Mouse (Mus musculus) common myeloid progenitor, adult 5-6 weeks (primary cell): ENCODE results near the gene Nmt2. TPM values are rescaled to one million over a fixed set of nuclear protein-coding genes. Genes with fewer than 3 reads are reported as not detected.

Experiments used
- ATAC-seq: replicated peaks from 2 replicates; pipeline ENCODE4 v1.8.0; 2016; ENCODE audit warnings: low read depth, mild to moderate bottlenecking, moderate TSS enrichment, inconsistent platforms; ENCODE audit not compliant: poor library complexity, severe bottlenecking
- total RNA-seq: library from RNA; stranded (forward); fragments of 200-1000, 187-1606 nt; gene quantifications from 2 replicates; pipeline ENCODE4 v1.2.3, GENCODE M21; 2017

The Nmt2 gene
- total RNA-seq, 1 experiment from 2014 or later = 41.7 TPM

DNA sequence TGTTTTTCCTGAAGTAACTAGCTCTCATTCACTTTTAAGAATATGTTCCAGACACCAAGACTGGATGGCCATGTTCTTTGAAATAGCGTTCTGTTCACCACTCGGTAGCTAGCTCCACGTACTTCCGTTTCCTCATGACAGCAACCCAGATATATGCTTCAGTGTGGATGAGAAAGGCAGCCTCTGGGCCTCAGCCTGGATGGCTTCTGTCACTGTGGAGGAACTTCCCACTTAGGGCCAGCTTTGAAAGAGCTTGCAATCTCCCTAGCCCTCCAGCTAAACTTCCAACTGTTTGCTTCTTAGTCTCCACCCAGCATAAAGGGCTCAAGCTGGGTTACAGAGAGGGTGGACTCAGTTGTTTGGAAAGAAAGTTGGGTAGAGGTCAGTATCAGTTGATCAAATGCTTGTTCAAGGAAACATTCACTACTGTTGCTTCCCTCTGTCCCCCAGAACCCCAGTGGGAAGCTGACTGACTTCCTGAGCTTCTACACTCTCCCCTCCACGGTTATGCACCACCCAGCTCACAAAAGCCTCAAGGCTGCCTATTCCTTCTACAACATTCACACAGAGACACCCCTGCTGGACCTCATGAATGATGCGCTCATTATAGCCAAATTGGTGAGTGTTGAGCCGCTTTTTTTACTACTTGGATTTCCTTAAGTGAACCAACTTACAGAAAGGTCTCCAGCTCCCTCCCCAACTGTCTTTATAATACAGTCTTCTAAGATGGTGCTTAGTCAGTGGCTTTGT, 40.5 kb downstream of the Nmt2 start:
- ATAC-seq = no peak

DNA sequence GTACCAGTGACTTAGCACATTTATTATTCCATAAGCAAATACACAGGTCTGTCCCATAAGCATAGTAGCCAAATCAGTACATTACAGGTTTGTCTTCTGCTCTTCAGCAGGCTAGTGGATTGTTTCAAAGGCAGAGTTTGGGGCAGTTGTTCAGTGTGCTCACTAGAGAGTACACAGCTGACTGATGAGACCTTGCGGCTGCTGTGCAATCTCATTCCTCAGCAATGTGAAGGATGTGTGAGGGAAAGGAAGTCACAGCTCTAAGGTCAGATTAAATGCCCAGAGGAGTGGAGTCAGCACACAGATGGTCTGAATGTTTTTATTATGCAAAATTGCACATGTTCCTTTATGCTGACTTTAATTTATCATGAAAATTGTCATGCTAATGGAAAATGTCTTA, 42.5 kb downstream of the Nmt2 start:
- ATAC-seq = no peak

- peak; percentile 77 for ATAC-seq
Observed at GRCm38 (mm10) chr2:3327351-3327750, 43.3 kb downstream of the Nmt2 start.

DNA sequence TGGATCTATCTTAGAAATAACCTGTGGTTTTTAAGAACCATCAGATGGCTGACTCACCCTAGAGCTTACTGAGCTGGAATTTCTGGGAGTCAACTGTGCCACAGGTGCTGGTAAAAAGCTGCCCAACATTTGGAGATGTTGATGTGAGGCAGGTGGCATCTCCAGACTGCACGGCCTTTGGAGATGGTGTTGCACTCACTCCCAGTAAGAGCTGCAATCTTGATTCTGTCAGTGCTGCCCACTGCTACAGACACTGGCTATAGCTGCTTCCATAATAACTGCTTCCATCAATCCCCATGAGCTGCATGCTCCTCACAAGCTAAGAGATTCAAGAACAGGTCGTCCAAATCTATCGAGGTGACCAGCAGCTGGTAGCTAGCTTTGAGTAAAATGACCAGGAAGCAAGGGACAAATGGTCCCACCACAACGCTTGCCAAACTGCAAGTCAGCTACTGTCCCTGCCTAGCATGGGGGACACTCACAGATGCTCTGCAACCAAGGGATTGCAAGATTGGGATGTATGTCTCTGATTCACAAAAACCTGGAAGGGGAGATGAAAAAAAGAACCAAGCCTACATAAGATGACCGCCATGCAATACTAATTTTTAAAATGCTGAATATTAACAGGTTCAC, 47.2 kb downstream of the Nmt2 start:
- no peak for ATAC-seq

DNA sequence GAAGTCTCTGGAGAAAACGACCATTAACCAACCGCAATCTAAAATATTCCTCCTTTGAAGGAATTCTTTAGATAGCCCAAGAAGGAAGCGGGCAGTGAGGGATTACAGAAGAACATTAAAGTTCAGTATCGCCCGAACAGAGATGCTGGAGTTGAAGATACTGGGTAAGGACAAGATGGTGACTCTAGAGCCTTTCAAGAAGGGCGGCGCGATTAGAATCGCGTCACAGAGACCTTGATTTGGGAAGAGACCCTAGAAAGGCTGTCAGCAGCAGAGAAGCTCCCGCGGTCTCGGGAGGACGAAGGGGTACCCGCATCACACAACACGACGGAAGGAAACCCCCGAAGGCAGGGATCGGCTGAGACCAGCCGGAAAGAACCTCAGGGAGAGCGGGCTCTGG, 48.0 kb downstream of the Nmt2 start:
- ATAC-seq = 0 out of 2 replicates have a peak, but pooled peaks have one; percentile 0

- peak; percentile 76 for ATAC-seq
Observed at GRCm38 (mm10) chr2:3332484-3333242, 48.7 kb downstream of the Nmt2 start, which contains the start of gene Rpp38. Gene Rpp38 (minus strand): TSS chr2:3332643.

DNA sequence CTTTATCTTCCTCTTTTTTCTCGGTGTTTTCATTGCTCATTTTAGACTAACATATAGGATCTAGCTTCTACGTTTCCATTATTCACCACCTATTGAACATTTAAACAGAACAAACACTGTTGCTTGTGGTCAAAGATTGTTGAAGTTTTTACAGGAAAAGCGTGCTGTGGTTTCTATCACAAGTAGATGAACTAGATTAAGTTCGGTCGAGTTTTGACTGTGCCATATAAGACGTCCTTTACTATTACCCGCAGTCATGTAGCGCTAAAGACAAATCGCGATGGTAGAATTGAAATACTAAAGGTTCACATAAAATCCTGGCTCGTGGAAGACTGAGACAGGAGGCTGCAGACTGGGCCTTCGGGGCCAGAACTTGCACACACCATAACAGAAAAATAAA, 49.7 kb downstream of the Nmt2 start:
- no peak for ATAC-seq

DNA sequence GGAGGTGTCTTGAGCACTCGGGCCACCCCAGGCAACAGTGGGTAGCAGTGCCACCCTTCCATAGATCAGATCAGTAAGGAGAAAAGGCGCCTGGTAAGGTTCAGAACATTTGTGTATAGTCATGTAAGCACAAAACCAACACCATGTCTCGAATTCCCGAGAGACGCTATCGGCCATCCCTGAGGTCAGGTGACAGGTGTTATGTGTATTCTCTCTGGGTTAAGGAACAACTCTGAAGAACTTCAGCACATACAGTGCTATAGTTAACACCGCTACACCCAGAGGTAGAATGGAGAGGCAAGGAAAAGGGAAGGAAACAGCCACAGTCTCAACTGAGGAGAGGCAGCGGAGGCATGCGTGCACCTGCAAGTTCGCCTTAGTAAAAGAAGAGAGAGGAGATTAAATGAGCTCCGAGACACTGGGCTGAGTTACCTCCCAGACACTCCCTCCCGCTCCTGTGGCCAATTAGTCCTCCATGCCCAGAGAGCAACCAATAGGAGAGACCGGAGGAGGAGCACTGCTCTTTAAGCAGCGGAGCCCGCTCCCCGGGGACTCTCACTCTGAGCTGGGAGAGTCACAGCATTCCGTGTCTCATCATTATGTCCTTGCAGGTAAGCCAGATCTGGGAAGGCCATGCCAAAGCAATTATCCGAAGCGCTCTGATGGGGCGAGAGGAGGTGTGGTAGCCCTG, 51.7 kb downstream of the Nmt2 start, which contains the start of gene Acbd7:
TSS of gene Acbd7 (plus strand) at position 558 of the 691 bp plus-strand sequence.
- peak; percentile 66 for ATAC-seq

GRCm38 (mm10) chr2:3348422-3348821, 64.4 kb downstream of the Nmt2 start:
- peak; percentile 42; the same call in 1 of the 2 replicates for ATAC-seq

- ATAC-seq = peak; percentile 90
Observed at GRCm38 (mm10) chr2:3348919-3349318, 64.9 kb downstream of the Nmt2 start.

DNA sequence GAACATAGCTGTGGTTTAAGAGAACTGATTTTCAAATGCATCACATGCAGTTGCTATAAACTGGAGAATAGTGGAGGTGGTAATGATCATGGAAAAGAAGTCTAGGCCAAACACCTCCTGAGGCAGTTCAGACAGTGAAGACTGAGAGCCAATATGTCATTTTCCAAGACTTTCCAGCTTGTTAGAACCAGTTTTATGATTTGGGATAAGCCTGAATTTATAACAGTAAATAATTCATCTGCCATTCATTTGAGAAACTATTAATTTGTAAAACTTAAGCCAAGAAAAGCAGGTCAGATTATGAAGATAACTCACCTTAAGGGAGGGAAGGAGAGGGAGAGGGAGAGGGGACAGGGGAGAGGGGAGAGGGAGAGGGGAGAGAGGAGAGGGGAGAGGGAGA, 69.1 kb downstream of the Nmt2 start:
- ATAC-seq = no peak

DNA sequence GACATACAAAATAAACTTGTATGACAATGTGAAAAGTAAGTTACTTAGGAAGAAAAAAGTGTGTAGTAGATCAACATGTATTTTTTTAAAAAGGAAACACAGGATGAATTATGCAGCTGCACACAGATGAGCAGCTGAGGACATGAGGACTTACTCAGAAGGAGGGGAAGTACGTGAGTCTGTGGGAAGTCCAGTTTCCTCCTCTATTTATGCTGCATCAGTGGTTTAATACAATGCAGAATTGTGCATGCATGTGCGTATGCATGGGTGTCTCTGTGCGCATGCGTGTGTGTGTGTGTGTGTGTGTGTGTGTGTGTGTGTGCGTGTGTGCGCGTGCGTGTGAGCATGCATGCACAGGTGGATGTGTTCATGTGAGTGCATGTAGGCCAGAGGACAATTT, 71.8 kb downstream of the Nmt2 start:
- ATAC-seq = peak; percentile 58; the same call in 1 of the 2 replicates

GRCm38 (mm10) chr2:3356311-3356710, 72.3 kb downstream of the Nmt2 start:
- ATAC-seq = no peak

DNA sequence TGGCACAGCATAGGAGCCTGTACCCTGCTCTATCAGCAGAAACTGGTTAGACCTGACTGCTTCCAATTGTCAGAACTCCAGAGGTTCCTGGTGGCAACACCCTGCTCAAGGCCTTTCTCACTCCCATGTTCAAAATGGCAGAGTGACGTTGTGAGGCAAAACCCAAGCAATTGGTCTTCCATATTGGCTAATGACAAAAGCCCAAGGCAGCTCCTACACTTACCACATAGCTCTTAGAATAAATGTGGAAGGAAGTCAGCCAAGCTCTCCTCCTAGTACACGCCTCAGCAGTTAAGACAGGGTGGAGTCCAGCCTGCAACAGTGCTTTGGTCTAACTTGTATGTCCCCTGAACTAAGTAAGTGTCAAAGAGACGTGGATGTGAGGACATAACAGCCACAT, 73.9 kb downstream of the Nmt2 start:
- no peak for ATAC-seq

- ATAC-seq = no peak
Observed at GRCm38 (mm10) chr2:3361067-3361466, 77.1 kb downstream of the Nmt2 start.

DNA sequence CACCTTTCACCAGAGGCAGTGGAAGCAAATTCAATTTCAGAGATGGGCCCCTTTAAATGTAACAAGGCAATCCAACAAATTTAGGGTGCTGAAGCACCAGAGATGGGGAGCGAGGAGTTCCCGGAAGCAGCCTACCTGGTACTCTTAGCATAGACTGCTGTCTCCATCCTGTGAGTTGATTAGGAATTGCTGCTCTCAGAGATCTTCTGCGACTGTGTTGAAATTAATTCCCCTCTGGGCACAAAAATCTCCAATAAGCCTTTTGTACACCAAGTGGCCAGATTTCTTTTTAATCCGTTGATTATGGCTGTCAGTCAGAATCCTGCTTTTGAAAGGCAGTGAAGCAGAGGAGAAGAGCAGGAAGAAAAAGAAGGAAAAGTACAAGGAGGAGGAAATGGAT, 81.1 kb downstream of the Nmt2 start:
- no peak for ATAC-seq
